Mouse (Mus musculus): ENCODE results near the gene Cacna1c. TPM values are rescaled to one million over a fixed set of nuclear protein-coding genes. Genes with fewer than 3 reads are reported as not detected.

The Cacna1c gene
- polyA plus RNA-seq, 1 experiment from 2014 or later = 7.1 TPM

DNA sequence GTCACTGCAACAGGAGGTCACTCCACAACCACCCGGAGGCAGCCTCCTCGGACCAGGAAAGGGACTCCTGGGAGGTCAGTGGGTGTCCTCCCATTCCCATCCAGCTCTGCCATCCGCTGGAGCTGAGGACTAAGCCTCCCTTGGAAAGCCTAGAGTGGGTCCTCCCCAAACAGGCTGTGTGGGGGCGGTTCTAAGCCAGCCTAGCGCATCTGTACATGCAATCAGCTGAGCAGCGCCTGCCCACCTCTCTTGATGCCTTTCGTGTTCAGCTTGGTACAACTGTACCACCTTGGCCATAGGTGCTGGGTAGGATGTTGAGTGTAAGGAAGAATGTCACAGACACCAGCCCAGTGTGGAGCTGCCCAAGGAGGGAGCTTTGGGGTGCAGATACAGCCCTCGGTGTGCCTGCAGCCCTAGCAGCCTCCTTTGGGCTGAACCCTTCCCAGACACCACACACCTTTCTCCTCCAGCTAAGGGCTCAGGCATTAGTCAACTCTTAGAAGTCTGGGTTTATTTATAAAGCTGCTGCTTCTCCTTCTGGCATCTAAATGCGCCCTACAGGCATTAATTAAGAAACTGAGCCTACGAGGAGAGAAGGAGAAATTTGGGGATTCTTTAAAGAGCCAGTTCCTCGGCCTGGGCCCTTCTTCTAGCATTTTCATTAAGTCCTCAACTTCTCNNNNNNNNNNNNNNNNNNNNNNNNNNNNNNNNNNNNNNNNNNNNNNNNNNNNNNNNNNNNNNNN is 32.8 kb upstream of the Cacna1c start:
- Histone ChIP-seq H3K36me3 (ENCODE audit: control insufficient read depth, insufficient read depth, low read length) (no peaks in the 10 kb centered on the region), H3K4me1 (ENCODE audit: control insufficient read depth, insufficient read depth, low read length) (no peaks in the 10 kb centered on the region; the same call in none of the 2 replicates), H3K27me3 (ENCODE audit: control insufficient read depth, insufficient read depth, low read length) (no peaks in the 10 kb centered on the region), H3K27ac (replicated peaks; ENCODE audit: low read depth, low read length) (no peak overlapping the region), H3K9ac (replicated peaks; ENCODE audit: low read length) (no peak overlapping the region), H3K4me2 (ENCODE audit: low read length) (no peak overlapping the region), H3K9me3 (ENCODE audit: control insufficient read depth, low read length) (no peaks in the 10 kb centered on the region), H3K4me3 (replicated peaks; ENCODE audit: low read depth, low read length) (no peak overlapping the region)
- WGBS = 83% methylated on average over 11 of the region's 11 CpGs
- ATAC-seq (ENCODE audit: low FRiP score, low TSS enrichment) (no peak), DNase-seq (no peak)

DNA sequence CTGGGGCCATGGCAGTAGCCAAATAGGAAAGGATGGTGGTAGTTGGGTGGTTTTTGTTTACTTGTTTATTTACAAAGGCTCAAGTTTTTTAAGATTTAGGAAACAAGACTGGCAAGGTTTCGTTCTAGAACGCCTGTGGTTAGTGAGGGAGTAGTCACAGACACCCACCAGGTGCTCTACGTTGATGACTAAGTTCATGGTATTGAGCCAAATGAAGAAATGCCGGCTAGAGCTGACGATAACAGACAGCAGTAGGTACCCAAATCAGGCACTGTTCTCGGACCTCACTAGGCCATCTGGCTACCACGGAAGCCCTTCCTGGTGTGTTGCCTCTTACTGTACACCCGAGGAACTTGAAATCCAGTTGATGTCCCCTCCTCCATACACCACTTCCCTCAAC is 30.8 kb upstream of the Cacna1c start:
- Histone ChIP-seq H3K4me1 (ENCODE audit: control insufficient read depth, insufficient read depth, low read length) (no peaks in the 10 kb centered on the region; the same call in none of the 2 replicates), H3K4me3 (replicated peaks; ENCODE audit: low read depth, low read length) (no peak overlapping the region)
- 91% methylated on average over 8 of the region's 8 CpGs for WGBS

DNA sequence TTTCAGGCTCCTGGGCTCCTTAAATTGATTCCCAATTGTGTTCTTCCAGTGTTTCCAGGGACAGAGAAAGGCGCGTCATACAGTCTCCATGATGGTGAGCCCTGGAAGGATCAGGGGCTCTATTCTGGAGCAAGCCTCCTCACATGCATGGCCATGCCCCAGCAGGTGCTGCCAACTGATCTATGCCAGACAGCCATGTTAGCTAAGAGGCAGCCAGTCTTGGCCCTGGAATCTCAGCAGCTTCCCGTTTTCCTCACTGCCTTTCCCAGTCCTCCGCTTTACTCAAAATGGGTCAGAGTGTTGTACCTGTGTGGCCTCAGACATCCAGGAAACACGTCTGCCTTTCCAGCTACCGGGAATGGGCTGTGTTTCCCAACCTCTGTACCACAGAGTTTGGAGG is 29.5 kb upstream of the Cacna1c start:
- Histone ChIP-seq H3K9ac (replicated peaks; ENCODE audit: low read length) (no peak overlapping the region), H3K27me3 (ENCODE audit: control insufficient read depth, insufficient read depth, low read length) (no peaks in the 10 kb centered on the region), H3K36me3 (ENCODE audit: control insufficient read depth, insufficient read depth, low read length) (peaks cover 5% of the 10 kb centered on the region; the same call in 1 of the 2 replicates), H3K4me3 (replicated peaks; ENCODE audit: low read depth, low read length) (no peak overlapping the region), H3K9me3 (ENCODE audit: control insufficient read depth, low read length) (no peaks in the 10 kb centered on the region), H3K27ac (replicated peaks; ENCODE audit: low read depth, low read length) (no peak overlapping the region), H3K4me2 (ENCODE audit: low read length) (no peak overlapping the region), H3K4me1 (ENCODE audit: control insufficient read depth, insufficient read depth, low read length) (no peaks in the 10 kb centered on the region; the same call in none of the 2 replicates)
- DNase-seq (no peak), ATAC-seq (ENCODE audit: low FRiP score, low TSS enrichment) (no peak)
- 91% methylated on average over 6 of the region's 6 CpGs for WGBS

More for the DNA sequence above, 30.8 kb upstream of the Cacna1c start:
- Histone ChIP-seq H3K27ac (replicated peaks; ENCODE audit: low read depth, low read length) (no peak overlapping the region), H3K9me3 (ENCODE audit: control insufficient read depth, low read length) (no peaks in the 10 kb centered on the region), H3K27me3 (ENCODE audit: control insufficient read depth, insufficient read depth, low read length) (no peaks in the 10 kb centered on the region), H3K9ac (replicated peaks; ENCODE audit: low read length) (no peak overlapping the region), H3K4me2 (ENCODE audit: low read length) (no peak overlapping the region), H3K36me3 (ENCODE audit: control insufficient read depth, insufficient read depth, low read length) (peaks cover under 1% of the 10 kb centered on the region; the same call in 1 of the 2 replicates)
- DNase-seq = no peak
- ATAC-seq (ENCODE audit: low FRiP score, low TSS enrichment) = no peak

DNA sequence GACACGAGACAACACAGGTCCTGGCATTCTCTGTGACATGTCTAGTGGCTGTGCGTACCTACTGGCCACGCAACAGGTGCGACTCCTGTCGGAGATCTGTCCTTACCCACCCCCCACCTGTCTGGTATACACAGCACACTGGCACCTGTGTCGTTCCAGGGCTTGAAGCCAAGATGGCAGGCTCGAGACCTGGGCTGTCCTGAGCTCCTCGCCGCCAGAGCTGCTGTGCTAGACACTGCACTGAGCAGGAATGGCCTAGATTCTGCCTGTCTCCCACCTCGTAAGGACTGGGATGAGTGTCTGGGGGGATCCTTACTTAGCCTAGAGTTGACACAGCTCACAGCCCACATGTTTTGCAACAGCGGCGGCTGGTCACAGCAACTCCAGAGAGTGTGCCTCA is 29.0 kb upstream of the Cacna1c start:
- Histone ChIP-seq H3K4me1 (ENCODE audit: control insufficient read depth, insufficient read depth, low read length) (no peaks in the 10 kb centered on the region; the same call in none of the 2 replicates), H3K4me2 (ENCODE audit: low read length) (no peak overlapping the region), H3K9ac (replicated peaks; ENCODE audit: low read length) (no peak overlapping the region), H3K4me3 (replicated peaks; ENCODE audit: low read depth, low read length) (no peak overlapping the region), H3K27ac (replicated peaks; ENCODE audit: low read depth, low read length) (no peak overlapping the region), H3K27me3 (ENCODE audit: control insufficient read depth, insufficient read depth, low read length) (no peaks in the 10 kb centered on the region), H3K9me3 (ENCODE audit: control insufficient read depth, low read length) (no peaks in the 10 kb centered on the region), H3K36me3 (ENCODE audit: control insufficient read depth, insufficient read depth, low read length) (peaks cover 5% of the 10 kb centered on the region; the same call in 1 of the 2 replicates)
- ATAC-seq (ENCODE audit: low FRiP score, low TSS enrichment) (0 out of 2 replicates have a peak, but pooled peaks have one; percentile 11), DNase-seq (no peak)
- WGBS = 82% methylated on average over 12 of the region's 12 CpGs

DNA sequence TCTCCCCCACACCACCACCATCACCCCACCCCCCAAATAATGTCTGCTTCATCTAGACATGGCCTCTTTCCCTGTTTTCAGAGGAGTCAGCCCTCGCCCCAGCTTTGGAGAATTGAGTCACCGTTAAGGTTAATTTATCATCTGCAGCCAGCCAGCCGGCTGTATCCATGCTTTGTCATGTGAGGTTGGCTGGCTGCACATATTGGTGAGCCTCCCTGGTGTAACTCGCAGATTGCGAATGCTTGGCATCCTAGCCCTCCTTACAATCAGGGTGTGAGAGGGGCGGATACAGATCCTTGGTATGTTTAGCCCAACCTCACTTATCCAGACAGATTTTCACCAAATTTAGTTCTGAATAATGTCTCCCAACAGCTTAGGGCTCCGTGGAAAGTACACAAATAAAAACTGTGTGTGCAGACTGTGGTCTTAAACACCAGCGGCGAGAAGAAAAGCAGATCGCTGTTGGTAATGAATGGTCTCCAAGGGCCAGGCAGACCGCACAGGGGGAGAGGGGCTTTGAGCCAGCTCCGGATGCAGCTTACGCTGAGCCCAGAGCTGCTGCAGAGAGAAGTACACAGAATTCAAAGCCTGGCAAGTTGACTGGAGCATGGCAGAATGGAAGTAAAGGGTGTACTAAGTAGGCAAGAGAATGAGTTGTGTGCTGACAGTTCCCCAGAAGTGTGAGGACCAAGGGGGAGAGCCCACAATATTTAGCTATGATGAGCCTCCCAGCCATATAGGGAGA is 28.4 kb upstream of the Cacna1c start:
- no peaks in the 10 kb centered on the region for H3K27me3 ChIP-seq (ENCODE audit: control insufficient read depth, insufficient read depth, low read length)
- ATAC-seq (ENCODE audit: low FRiP score, low TSS enrichment) (no peak), DNase-seq (peak; percentile 65)
- H3K9me3 ChIP-seq (ENCODE audit: control insufficient read depth, low read length) = no peaks in the 10 kb centered on the region
- H3K4me3 ChIP-seq (replicated peaks; ENCODE audit: low read depth, low read length) = no peak overlapping the region
- H3K4me2 ChIP-seq (ENCODE audit: low read length) = no peak overlapping the region
- 64% methylated on average over 13 of the region's 13 CpGs for WGBS
- H3K27ac ChIP-seq (replicated peaks; ENCODE audit: low read depth, low read length) = peak overlapping the region; percentile 38
- peaks cover 5% of the 10 kb centered on the region for H3K36me3 ChIP-seq (ENCODE audit: control insufficient read depth, insufficient read depth, low read length)
- H3K4me1 ChIP-seq (ENCODE audit: control insufficient read depth, insufficient read depth, low read length) = no peaks in the 10 kb centered on the region; the same call in none of the 2 replicates
- H3K9ac ChIP-seq (replicated peaks; ENCODE audit: low read length) = no peak overlapping the region

DNA sequence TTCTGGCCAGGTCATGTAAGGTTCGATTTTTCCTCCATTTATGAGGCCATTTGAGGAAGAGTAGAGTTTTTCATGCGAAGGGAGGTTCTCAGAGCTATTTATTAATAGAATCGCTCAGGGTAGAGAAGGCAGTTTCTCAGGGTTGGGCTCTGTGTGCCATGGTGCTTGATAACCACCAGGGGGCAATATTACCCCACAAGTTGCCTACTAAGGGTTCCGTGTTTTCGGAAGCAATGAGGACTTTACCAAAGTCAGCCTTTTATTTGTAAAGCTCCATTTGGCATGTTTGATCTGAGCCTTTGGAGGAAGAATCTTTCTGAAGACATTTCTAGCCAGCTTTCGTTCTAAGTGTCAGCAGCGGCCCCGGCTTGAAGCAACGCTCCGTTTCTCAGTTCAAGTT is 24.1 kb upstream of the Cacna1c start:
- WGBS = 48% methylated on average over 10 of the region's 10 CpGs
- no peak overlapping the region for H3K9ac ChIP-seq (replicated peaks; ENCODE audit: low read length)
- DNase-seq (peak; percentile 90), ATAC-seq (ENCODE audit: low FRiP score, low TSS enrichment) (peak; percentile 57; the same call in 1 of the 2 replicates)
- no peaks in the 10 kb centered on the region; the same call in none of the 2 replicates for H3K4me1 ChIP-seq (ENCODE audit: control insufficient read depth, insufficient read depth, low read length)
- H3K9me3 ChIP-seq (ENCODE audit: control insufficient read depth, low read length) = no peaks in the 10 kb centered on the region
- no peak overlapping the region for H3K27ac ChIP-seq (replicated peaks; ENCODE audit: low read depth, low read length)
- peaks cover 24% of the 10 kb centered on the region for H3K36me3 ChIP-seq (ENCODE audit: control insufficient read depth, insufficient read depth, low read length)
- H3K27me3 ChIP-seq (ENCODE audit: control insufficient read depth, insufficient read depth, low read length) = no peaks in the 10 kb centered on the region
- H3K4me2 ChIP-seq (ENCODE audit: low read length) = no peak overlapping the region
- H3K4me3 ChIP-seq (replicated peaks; ENCODE audit: low read depth, low read length) = no peak overlapping the region

DNA sequence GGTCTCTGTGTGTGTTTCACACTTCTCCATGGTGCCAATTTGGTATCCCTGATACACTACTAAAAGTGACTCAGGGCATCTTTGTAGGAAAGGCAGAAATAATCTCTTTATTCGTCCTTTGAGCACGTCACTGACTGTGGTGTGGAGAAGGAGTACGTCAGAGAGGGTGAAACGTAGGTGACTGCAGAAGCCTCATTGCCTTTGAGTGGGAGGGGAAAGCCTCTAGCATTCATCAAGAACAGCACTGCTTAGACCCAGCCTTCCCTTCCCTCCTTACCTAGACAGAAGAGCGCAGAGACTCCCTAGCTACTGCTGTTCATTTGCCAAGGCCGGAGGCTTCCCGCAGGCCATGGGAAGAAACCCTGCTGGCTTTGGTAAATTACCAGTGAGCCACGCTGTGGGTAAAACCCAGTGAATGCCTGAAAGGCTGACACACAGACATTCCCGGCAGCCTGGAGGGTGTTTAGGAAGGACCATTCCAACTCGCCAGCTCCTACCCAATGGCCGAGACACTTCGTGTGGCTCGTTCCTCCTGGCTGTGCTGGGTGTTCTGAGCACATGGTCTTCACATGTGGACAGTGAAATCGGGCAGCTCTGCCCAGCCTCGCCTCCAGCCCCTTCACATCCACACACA is 23.1 kb upstream of the Cacna1c start:
- no peak for ATAC-seq (ENCODE audit: low FRiP score, low TSS enrichment)
- WGBS = 80% methylated on average over 15 of the region's 15 CpGs

DNA sequence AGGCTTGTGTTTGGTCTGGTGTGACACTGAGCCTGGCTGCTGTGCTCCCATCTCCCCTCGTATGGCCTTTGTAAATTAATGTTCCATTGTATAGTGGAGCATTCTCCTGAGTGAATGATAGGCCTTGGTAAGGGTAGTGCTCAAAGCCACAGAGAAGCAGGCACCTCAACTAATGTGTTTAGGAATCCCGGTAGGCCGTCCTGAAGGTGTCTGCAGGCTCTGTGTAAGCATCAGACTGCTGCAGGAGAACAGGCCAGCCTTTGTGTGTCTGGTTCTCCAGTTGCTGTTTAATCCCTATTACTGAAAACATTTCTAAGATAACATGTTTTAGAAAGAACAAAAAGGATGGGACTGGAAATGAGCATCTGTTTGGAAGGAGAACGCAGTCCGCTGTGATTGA is 22.4 kb upstream of the Cacna1c start:
- Histone ChIP-seq H3K27me3 (ENCODE audit: control insufficient read depth, insufficient read depth, low read length) (no peaks in the 10 kb centered on the region), H3K4me3 (replicated peaks; ENCODE audit: low read depth, low read length) (no peak overlapping the region), H3K27ac (replicated peaks; ENCODE audit: low read depth, low read length) (no peak overlapping the region), H3K4me1 (ENCODE audit: control insufficient read depth, insufficient read depth, low read length) (no peaks in the 10 kb centered on the region), H3K9me3 (ENCODE audit: control insufficient read depth, low read length) (no peaks in the 10 kb centered on the region), H3K9ac (replicated peaks; ENCODE audit: low read length) (no peak overlapping the region), H3K4me2 (ENCODE audit: low read length) (no peak overlapping the region), H3K36me3 (ENCODE audit: control insufficient read depth, insufficient read depth, low read length) (peaks cover 39% of the 10 kb centered on the region)
- DNase-seq (no peak), ATAC-seq (ENCODE audit: low FRiP score, low TSS enrichment) (no peak)
- 87% methylated on average over 5 of the region's 5 CpGs for WGBS

More for the DNA sequence above, 23.1 kb upstream of the Cacna1c start:
- H3K36me3 ChIP-seq (ENCODE audit: control insufficient read depth, insufficient read depth, low read length) = peaks cover 33% of the 10 kb centered on the region
- no peaks in the 10 kb centered on the region for H3K9me3 ChIP-seq (ENCODE audit: control insufficient read depth, low read length)
- no peak overlapping the region for H3K4me2 ChIP-seq (ENCODE audit: low read length)
- no peak overlapping the region for H3K9ac ChIP-seq (replicated peaks; ENCODE audit: low read length)
- DNase-seq = no peak
- H3K27me3 ChIP-seq (ENCODE audit: control insufficient read depth, insufficient read depth, low read length) = no peaks in the 10 kb centered on the region
- H3K4me3 ChIP-seq (replicated peaks; ENCODE audit: low read depth, low read length) = no peak overlapping the region
- H3K4me1 ChIP-seq (ENCODE audit: control insufficient read depth, insufficient read depth, low read length) = no peaks in the 10 kb centered on the region
- H3K27ac ChIP-seq (replicated peaks; ENCODE audit: low read depth, low read length) = no peak overlapping the region

Data from midbrain, embryonic 14.5 days (tissue).